ENCODE assay signal across 29 mouse cellular contexts in the genomic region with DNA sequence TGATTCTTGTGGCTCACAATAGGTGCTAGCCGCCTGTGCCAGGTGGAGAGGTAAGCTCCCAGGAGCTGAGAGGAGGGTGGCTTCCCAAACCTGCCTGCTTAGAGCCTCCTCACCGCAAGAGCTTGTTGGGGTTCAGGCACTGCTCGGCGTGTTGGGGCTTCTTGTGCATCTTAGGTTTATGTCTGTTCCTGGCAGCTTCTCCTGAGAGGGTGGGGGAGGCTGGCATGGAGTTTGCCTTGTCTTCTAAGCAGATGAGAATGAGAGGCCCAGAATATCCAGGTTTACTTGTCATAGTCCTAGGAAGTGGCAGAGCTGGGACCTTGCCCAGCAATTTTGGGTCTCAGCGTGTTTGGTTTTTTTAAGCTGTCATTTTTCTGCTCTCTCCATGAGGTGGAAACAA. TPM values are rescaled to one million over a fixed set of nuclear protein-coding genes. Genes with fewer than 3 reads are reported as not detected.
DNase-seq lines count a peak whose midpoint lies in the region; ATAC-seq and TF ChIP-seq lines count a peak whose summit lies in the region.
"Had no signal": no experiment of that assay in that cellular context is flagged by ENCODE, and none has a peak within 500 bp of the region (broad histone marks: within the 10 kb centered on the region; RNA-seq: fewer than 3 reads in every experiment).

No protein-coding gene starts in this region.

- 0 out of 2 replicates have a peak overlapping the region, but pooled peaks have one; percentile 46 for H3K27ac ChIP-seq in intestine, postnatal 0 days (ENCODE audit: low read depth, low read length)
- H3K27ac ChIP-seq in intestine, embryonic 16.5 days (ENCODE audit: low read length), result no peak overlapping the region
- H3K27ac ChIP-seq in lung, embryonic 16.5 days (ENCODE audit: low read length), result peak overlapping the region; percentile 31; the same call in 1 of the 2 replicates
- H3K27ac ChIP-seq: embryonic facial prominence, embryonic 12.5 days; forebrain, embryonic 15.5 days; hindbrain, embryonic 12.5 days; hindbrain, postnatal 0 days; intestine, embryonic 15.5 days; limb, embryonic 10.5 days; limb, embryonic 15.5 days; liver, embryonic 14.5 days; midbrain, embryonic 10.5 days; neural tube, embryonic 12.5 days had no signal

- peaks cover 19% of the 10 kb centered on the region; the same call in 1 of the 2 replicates for H3K4me1 ChIP-seq in intestine, postnatal 0 days (replicated peaks; ENCODE audit: control insufficient read depth, insufficient read depth, low read length)
- peaks cover 36% of the 10 kb centered on the region for H3K4me1 ChIP-seq in intestine, embryonic 16.5 days (ENCODE audit: control insufficient read depth, insufficient read depth, low read length)
- peaks cover 53% of the 10 kb centered on the region for H3K4me1 ChIP-seq in lung, embryonic 16.5 days (replicated peaks; ENCODE audit: control insufficient read depth, insufficient read depth, low read length)

- H3K9me3 ChIP-seq in intestine, postnatal 0 days (ENCODE audit: control insufficient read depth), result no peaks in the 10 kb centered on the region
- H3K9me3 ChIP-seq in intestine, embryonic 16.5 days (ENCODE audit: control insufficient read depth, low read length), result no peaks in the 10 kb centered on the region
- no peaks in the 10 kb centered on the region for H3K9me3 ChIP-seq in lung, embryonic 16.5 days (ENCODE audit: control insufficient read depth, low read length)
- H3K9me3 ChIP-seq: embryonic facial prominence, embryonic 12.5 days; forebrain, embryonic 15.5 days; G1E; hindbrain, embryonic 12.5 days; intestine, embryonic 15.5 days; limb, embryonic 10.5 days; limb, embryonic 15.5 days; midbrain, embryonic 10.5 days; neural tube, embryonic 12.5 days had no signal

- TF ChIP-seq CTCF in intestine, postnatal 0 days (IDR thresholded peaks at IDR 0.05; ENCODE audit: low read depth), result no peak

- no peak overlapping the region for H3K4me3 ChIP-seq in intestine, postnatal 0 days (ENCODE audit: low read depth, low read length)
- H3K4me3 ChIP-seq in intestine, embryonic 16.5 days (ENCODE audit: low read length), result no peak overlapping the region
- H3K4me3 ChIP-seq in lung, embryonic 16.5 days (ENCODE audit: low read length), result no peak overlapping the region
- H3K4me3 ChIP-seq: embryonic facial prominence, embryonic 12.5 days; forebrain, embryonic 15.5 days; hindbrain, embryonic 12.5 days; intestine, embryonic 15.5 days; limb, embryonic 10.5 days; limb, embryonic 15.5 days; midbrain, embryonic 10.5 days; neural tube, embryonic 12.5 days had no signal

- peak; percentile 79 for ATAC-seq in frontal cortex, adult (ENCODE audit: low TSS enrichment)
- ATAC-seq in intestine, postnatal 0 days, result no peak
- no peak for ATAC-seq in intestine, embryonic 16.5 days
- no peak for ATAC-seq in lung, embryonic 16.5 days (ENCODE audit: low read depth)
- ATAC-seq: forebrain, embryonic 15.5 days; hindbrain, postnatal 0 days; intestine, embryonic 15.5 days; midbrain, embryonic 16.5 days had no signal

- H3K27me3 ChIP-seq in intestine, postnatal 0 days (replicated peaks; ENCODE audit: control insufficient read depth, insufficient read depth, low read length), result no peaks in the 10 kb centered on the region
- H3K27me3 ChIP-seq in intestine, embryonic 16.5 days (replicated peaks; ENCODE audit: control insufficient read depth, insufficient read depth, low read length), result no peaks in the 10 kb centered on the region
- no peaks in the 10 kb centered on the region for H3K27me3 ChIP-seq in lung, embryonic 16.5 days (ENCODE audit: control insufficient read depth, insufficient read depth, low read depth, low read length)
- H3K27me3 ChIP-seq: embryonic facial prominence, embryonic 12.5 days; forebrain, embryonic 15.5 days; hindbrain, embryonic 12.5 days; intestine, embryonic 15.5 days; limb, embryonic 15.5 days; neural tube, embryonic 12.5 days had no signal

- no peak overlapping the region for H3K4me2 ChIP-seq in intestine, postnatal 0 days (replicated peaks; ENCODE audit: low read depth)
- no peak overlapping the region for H3K4me2 ChIP-seq in intestine, embryonic 16.5 days (ENCODE audit: low read depth, low read length)
- H3K4me2 ChIP-seq in lung, embryonic 16.5 days (ENCODE audit: low read depth, low read length), result no peak overlapping the region
- H3K4me2 ChIP-seq: embryonic facial prominence, embryonic 12.5 days; forebrain, embryonic 15.5 days; hindbrain, embryonic 12.5 days; intestine, embryonic 15.5 days; limb, embryonic 15.5 days; neural tube, embryonic 12.5 days had no signal

- DNase-seq in frontal cortex, postnatal 36 days (ENCODE audit: low spot score in 2 of 2), result no peak
- no peak for DNase-seq in lung, postnatal 36 days
- peak; percentile 57 for DNase-seq in telencephalon, adult 2 months (ENCODE audit: low read depth, low spot score)
- DNase-seq: adrenal gland, adult 8-10 months; cerebellum, adult 11 months; cerebellum, adult 9-10 months; cerebellum, postnatal 36 days; embryo, embryonic 11 days; gastrocnemius, postnatal 10 days; heart, postnatal 36 days; lung, postnatal 10 days; right cerebral cortex, adult 18-20 months; thymus, postnatal 4 days had no signal

- H3K36me3 ChIP-seq in intestine, postnatal 0 days (ENCODE audit: control insufficient read depth, insufficient read depth), result peaks cover 67% of the 10 kb centered on the region
- 0 out of 2 replicates have a peak, but pooled peaks cover 9% of the 10 kb centered on the region for H3K36me3 ChIP-seq in intestine, embryonic 16.5 days (ENCODE audit: control insufficient read depth, insufficient read depth, low read length)
- peaks cover 20% of the 10 kb centered on the region for H3K36me3 ChIP-seq in lung, embryonic 16.5 days (ENCODE audit: control insufficient read depth, insufficient read depth, low read length)

- no peak overlapping the region for H3K9ac ChIP-seq in intestine, postnatal 0 days (ENCODE audit: low read depth, low read length)
- H3K9ac ChIP-seq in intestine, embryonic 16.5 days (ENCODE audit: low read depth, low read length), result no peak overlapping the region
- H3K9ac ChIP-seq in lung, embryonic 16.5 days (ENCODE audit: low read length), result no peak overlapping the region
- H3K9ac ChIP-seq: embryonic facial prominence, embryonic 12.5 days; forebrain, embryonic 15.5 days; intestine, embryonic 15.5 days; limb, embryonic 15.5 days; liver, embryonic 14.5 days; neural tube, embryonic 12.5 days had no signal

- WGBS in intestine, postnatal 0 days, result 83% methylated on average over 5 of the region's 5 CpGs
- WGBS in intestine, embryonic 16.5 days, result 89% methylated on average over 5 of the region's 5 CpGs
- 75% methylated on average over 5 of the region's 5 CpGs for WGBS in lung, embryonic 16.5 days

RNA-seq across cellular contexts. Expression of gene Bri3, which starts 17.6 kb away (rescaled TPM):
- 313 and 341 TPM in 2 replicates for polyA plus RNA-seq in intestine, postnatal 0 days (2015; fragmentation: Nextera tagmentation; extraction: Ambion mirVana)
- 111 and 142 TPM in 2 replicates for polyA plus RNA-seq in intestine, embryonic 16.5 days (2015; fragmentation: Nextera tagmentation; extraction: Ambion mirVana)
- polyA plus RNA-seq in lung, embryonic 16.5 days (2015; fragmentation: Nextera tagmentation; extraction: Ambion mirVana), result 114 and 124 TPM in 2 replicates

RNA-seq across cellular contexts. Expression of gene Tecpr1, which starts 38.4 kb away (rescaled TPM):
- 10.7 and 12.5 TPM in 2 replicates for polyA plus RNA-seq in intestine, postnatal 0 days (2015; fragmentation: Nextera tagmentation; extraction: Ambion mirVana)
- 19.3 and 20.4 TPM in 2 replicates for polyA plus RNA-seq in intestine, embryonic 16.5 days (2015; fragmentation: Nextera tagmentation; extraction: Ambion mirVana)
- 28.4 and 31.7 TPM in 2 replicates for polyA plus RNA-seq in lung, embryonic 16.5 days (2015; fragmentation: Nextera tagmentation; extraction: Ambion mirVana)
